In the genomic region with DNA sequence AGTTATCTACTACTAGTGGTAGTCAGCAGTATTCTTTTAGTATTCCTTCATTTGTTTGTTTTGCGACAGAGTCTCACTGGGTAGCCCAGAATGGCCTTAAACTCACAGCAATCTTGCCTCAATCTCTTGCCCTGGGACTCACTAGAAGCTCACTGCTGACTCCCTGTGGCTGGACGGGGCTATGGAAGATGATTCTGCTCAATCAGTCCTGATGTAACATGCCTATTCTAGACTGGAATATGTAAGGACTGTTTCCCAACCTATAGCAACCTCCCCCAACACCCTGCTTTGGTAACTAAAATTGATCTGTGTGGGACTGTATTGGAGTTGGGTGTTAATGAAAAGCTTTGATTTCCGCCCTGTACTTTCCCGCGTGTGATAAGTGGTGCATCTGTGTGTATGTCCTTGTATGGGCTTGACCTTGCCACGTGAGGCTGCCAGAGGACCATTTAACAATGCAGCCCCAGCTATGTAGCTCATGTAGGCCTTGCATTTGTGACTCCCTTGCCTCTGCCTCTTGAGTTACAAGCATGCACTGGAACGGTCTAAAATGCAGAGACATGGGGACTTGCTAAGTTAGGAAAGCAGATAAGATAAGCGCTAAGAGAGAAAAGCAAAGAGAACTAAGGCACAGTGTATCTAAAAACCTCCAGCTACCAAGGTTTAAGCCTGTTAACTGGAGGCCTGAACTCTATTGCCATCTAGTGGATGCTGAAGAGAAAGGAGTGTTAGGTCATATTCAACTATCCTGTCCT, we compare ENCODE assay signal across 9 mouse cellular contexts. TPM values are rescaled to one million over a fixed set of nuclear protein-coding genes. Genes with fewer than 3 reads are reported as not detected.
DNase-seq lines count a peak whose midpoint lies in the region; ATAC-seq and TF ChIP-seq lines count a peak whose summit lies in the region.
"Had no signal": no experiment of that assay in that cellular context is flagged by ENCODE, and none has a peak within 500 bp of the region (broad histone marks: within the 10 kb centered on the region; RNA-seq: fewer than 3 reads in every experiment).

No protein-coding gene starts in this region.

- H3K4me2 ChIP-seq in forebrain, embryonic 12.5 days = no peak overlapping the region
- no peak overlapping the region for H3K4me2 ChIP-seq in heart, postnatal 0 days (ENCODE audit: low read depth, low read length)

- peak; percentile 25 for DNase-seq in forebrain, embryonic 10.5 days (ENCODE audit: extremely low spot score, low spot score)
- peak; percentile 86 for DNase-seq in MN1 (ENCODE audit: low spot score)
- peak; percentile 85 for DNase-seq in heart, postnatal 0 days (ENCODE audit: low spot score)
- DNase-seq in layer of hippocampus, adult 2 months (ENCODE audit: low spot score in 2 of 2) = peak; percentile 60 to 62
- peak; percentile 78 for DNase-seq in lung, postnatal 25 days (ENCODE audit: low spot score)
- DNase-seq in retina, postnatal 7 days (ENCODE audit: low read depth, low spot score) = peak; percentile 66

- peaks cover 21% of the 10 kb centered on the region for H3K36me3 ChIP-seq in forebrain, embryonic 10.5 days (replicated peaks)
- peaks cover 6% of the 10 kb centered on the region; the same call in 1 of the 2 replicates for H3K36me3 ChIP-seq in forebrain, embryonic 12.5 days (replicated peaks)
- H3K36me3 ChIP-seq in heart, postnatal 0 days (replicated peaks; ENCODE audit: control insufficient read depth, insufficient read depth, low read length) = peaks cover 14% of the 10 kb centered on the region; the same call in 1 of the 2 replicates

- 33% methylated on average over 8 of the region's 8 CpGs for WGBS in forebrain, embryonic 10.5 days
- 37% methylated on average over 8 of the region's 8 CpGs for WGBS in forebrain, embryonic 12.5 days
- 10% methylated on average over 8 of the region's 8 CpGs for WGBS in heart, postnatal 0 days

- peaks cover 22% of the 10 kb centered on the region for H3K4me1 ChIP-seq in forebrain, embryonic 10.5 days
- H3K4me1 ChIP-seq in forebrain, embryonic 12.5 days = 0 out of 2 replicates have a peak, but pooled peaks cover 4% of the 10 kb centered on the region
- peaks cover 5% of the 10 kb centered on the region; the same call in 1 of the 2 replicates for H3K4me1 ChIP-seq in heart, postnatal 0 days (ENCODE audit: control insufficient read depth, insufficient read depth)

- no peak overlapping the region for H3K9ac ChIP-seq in forebrain, embryonic 12.5 days
- no peak overlapping the region for H3K9ac ChIP-seq in heart, postnatal 0 days (replicated peaks; ENCODE audit: low read depth, low read length)

- no peaks in the 10 kb centered on the region for H3K27me3 ChIP-seq in forebrain, embryonic 10.5 days (ENCODE audit: poor library complexity, severe bottlenecking)
- peaks cover 3% of the 10 kb centered on the region; the same call in 1 of the 2 replicates for H3K27me3 ChIP-seq in forebrain, embryonic 12.5 days
- no peaks in the 10 kb centered on the region for H3K27me3 ChIP-seq in heart, postnatal 0 days (ENCODE audit: control insufficient read depth, insufficient read depth, low read length)

- H3K4me3 ChIP-seq in forebrain, embryonic 10.5 days = no peak overlapping the region
- H3K4me3 ChIP-seq in forebrain, embryonic 12.5 days (replicated peaks) = no peak overlapping the region
- no peak overlapping the region for H3K4me3 ChIP-seq in heart, postnatal 0 days (ENCODE audit: low read depth, low read length)
- no peak overlapping the region for H3K4me3 ChIP-seq in layer of hippocampus, adult 2 months
- H3K4me3 ChIP-seq: myocyte had no signal

- ATAC-seq in forebrain, embryonic 12.5 days (ENCODE audit: low FRiP score) = no peak
- peak; percentile 92 for ATAC-seq in common myeloid progenitor, adult 5-6 weeks (replicated peaks; ENCODE audit: low read depth, poor library complexity, severe bottlenecking)
- ATAC-seq in heart, postnatal 0 days (ENCODE audit: insufficient read depth, low read depth) = peak; percentile 85

- TF ChIP-seq CTCF in heart, postnatal 0 days (IDR thresholded peaks at IDR 0.05; ENCODE audit: low read depth) = peak; percentile 82
- peak; percentile 75 for TF ChIP-seq CTCF in layer of hippocampus, adult 2 months (conservative IDR thresholded peaks at IDR 0.05)

- H3K27ac ChIP-seq in forebrain, embryonic 10.5 days = no peak overlapping the region
- no peak overlapping the region for H3K27ac ChIP-seq in forebrain, embryonic 12.5 days
- peak overlapping the region; percentile 54 for H3K27ac ChIP-seq in heart, postnatal 0 days (ENCODE audit: low read depth)
- H3K27ac ChIP-seq in layer of hippocampus, adult 2 months = no peak overlapping the region

- no peaks in the 10 kb centered on the region for H3K9me3 ChIP-seq in forebrain, embryonic 10.5 days
- no peaks in the 10 kb centered on the region for H3K9me3 ChIP-seq in forebrain, embryonic 12.5 days
- H3K9me3 ChIP-seq in heart, postnatal 0 days (replicated peaks; ENCODE audit: control insufficient read depth, low read length) = no peaks in the 10 kb centered on the region

- TF ChIP-seq EP300 in heart, postnatal 0 days (IDR thresholded peaks at IDR 0.05; ENCODE audit: low read depth) = no peak

RNA-seq across cellular contexts. Expression of gene Fam71f2, which starts 0.7 kb away (rescaled TPM):
- 0.33 and 0.50 TPM in 2 replicates for polyA plus RNA-seq in forebrain, embryonic 10.5 days (2016; fragmentation: Nextera tagmentation; extraction: Ambion mirVana)
- polyA plus RNA-seq in forebrain, embryonic 12.5 days (2016; fragmentation: Nextera tagmentation; extraction: Ambion mirVana) = 0.56 and 0.77 TPM in 2 replicates
- total RNA-seq in common myeloid progenitor, adult 5-6 weeks (2017) = not detected in 2 replicates
- total RNA-seq in heart, postnatal 0 days (2014; rRNA removed; ENCODE audit: low replicate concordance) = not detected in 2 replicates
- polyA plus RNA-seq in heart, postnatal 0 days (2015; fragmentation: Nextera tagmentation; extraction: Ambion mirVana) = 0.12 and 0.18 TPM in 2 replicates
- total RNA-seq in layer of hippocampus, adult 2 months (2021) = under 1 TPM; 0.51 to 0.56 TPM

RNA-seq across cellular contexts. Expression of gene Hilpda, which starts 6.4 kb away (rescaled TPM):
- 36.2 and 37.2 TPM in 2 replicates for polyA plus RNA-seq in forebrain, embryonic 10.5 days (2016; fragmentation: Nextera tagmentation; extraction: Ambion mirVana)
- polyA plus RNA-seq in forebrain, embryonic 12.5 days (2016; fragmentation: Nextera tagmentation; extraction: Ambion mirVana) = 31.3 and 32.5 TPM in 2 replicates
- 13.0 and 15.4 TPM in 2 replicates for total RNA-seq in common myeloid progenitor, adult 5-6 weeks (2017)
- total RNA-seq in heart, postnatal 0 days (2014; rRNA removed; ENCODE audit: low replicate concordance) = 42.1 and 46.5 TPM in 2 replicates
- polyA plus RNA-seq in heart, postnatal 0 days (2015; fragmentation: Nextera tagmentation; extraction: Ambion mirVana) = 23.8 and 27.8 TPM in 2 replicates
- total RNA-seq in layer of hippocampus, adult 2 months (2021) = 1 to 10 TPM; 6.4 to 6.6 TPM

RNA-seq across cellular contexts. Expression of gene Fam71f1, which starts 40.2 kb away (rescaled TPM):
- not detected in 2 replicates for polyA plus RNA-seq in forebrain, embryonic 10.5 days (2016; fragmentation: Nextera tagmentation; extraction: Ambion mirVana)
- polyA plus RNA-seq in forebrain, embryonic 12.5 days (2016; fragmentation: Nextera tagmentation; extraction: Ambion mirVana) = not detected in 2 replicates
- total RNA-seq in common myeloid progenitor, adult 5-6 weeks (2017) = not detected in 2 replicates
- total RNA-seq in heart, postnatal 0 days (2014; rRNA removed; ENCODE audit: low replicate concordance) = not detected in 2 replicates
- 0.07 TPM in 1 of 2 replicates, not detected in the other for polyA plus RNA-seq in heart, postnatal 0 days (2015; fragmentation: Nextera tagmentation; extraction: Ambion mirVana)
- not detected for total RNA-seq in layer of hippocampus, adult 2 months (2021)

Comparison
In these comparisons a context has a peak if more than half of its experiments do, and no peak if none do; other contexts are left out.
1. DNase-seq: peak in every context shown above with its lines; median percentile 86 in MN1; 85 in heart, postnatal 0 days; 78 in lung, postnatal 25 days; 66 in retina, postnatal 7 days; 61 in layer of hippocampus, adult 2 months; 25 in forebrain, embryonic 10.5 days.